Mouse (Mus musculus): ENCODE data around the gene Mapkap1. TPM values are rescaled to one million over a fixed set of nuclear protein-coding genes. Genes with fewer than 3 reads are reported as not detected.

The Mapkap1 gene
- total and polyA plus RNA-seq, 2 experiments, result 25.4 to 35.1 TPM

DNA sequence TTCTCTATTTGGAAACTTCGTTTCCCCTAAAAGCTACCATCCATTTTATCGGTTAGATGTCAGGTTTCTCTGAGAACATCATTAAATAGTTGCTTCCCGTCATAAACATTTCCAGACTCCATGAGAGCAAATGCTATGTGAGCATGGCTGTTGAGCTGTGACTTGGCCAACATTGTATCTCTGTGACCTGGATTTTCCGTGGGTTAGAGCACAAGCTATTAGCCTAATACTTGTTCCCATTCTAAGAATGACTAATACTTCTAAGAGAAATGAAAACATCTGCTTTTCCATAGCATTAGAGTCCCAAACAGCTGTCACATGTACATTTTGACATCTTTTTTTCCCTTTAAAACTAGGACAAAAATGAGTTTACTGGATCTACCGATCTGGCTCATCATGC, 142.4 kb downstream of the Mapkap1 start:
- no peaks in the 10 kb centered on the region for H3K79me2 ChIP-seq (ENCODE audit: control insufficient read depth, insufficient read depth, low read length)
- no peak overlapping the region for H3K27ac ChIP-seq (replicated peaks; ENCODE audit: insufficient read depth, low read depth, low read length)
- 92% methylated on average over 5 of the region's 5 CpGs for WGBS
- H3K4me3 ChIP-seq (ENCODE audit: insufficient read depth, low read depth, low read length), result no peak overlapping the region
- TF ChIP-seq CTCF (IDR thresholded peaks at IDR 0.05; ENCODE audit: low read depth, low read length) (no peak), POLR2A (IDR thresholded peaks at IDR 0.05; ENCODE audit: extremely low read depth, insufficient read depth, low read length) (no peak)
- peaks cover 2% of the 10 kb centered on the region; the same call in 1 of the 2 replicates for H3K36me3 ChIP-seq (ENCODE audit: control insufficient read depth, insufficient read depth, low read length)
- no peak for DNase-seq (ENCODE audit: extremely low read depth, low read depth, low spot score)
- H3K27me3 ChIP-seq (ENCODE audit: control insufficient read depth, insufficient read depth, low read length), result no peaks in the 10 kb centered on the region
- no peak overlapping the region for H3K9ac ChIP-seq (ENCODE audit: low read depth, low read length)
- peaks cover 2% of the 10 kb centered on the region for H3K4me1 ChIP-seq (ENCODE audit: control insufficient read depth, insufficient read depth, low read length)

DNA sequence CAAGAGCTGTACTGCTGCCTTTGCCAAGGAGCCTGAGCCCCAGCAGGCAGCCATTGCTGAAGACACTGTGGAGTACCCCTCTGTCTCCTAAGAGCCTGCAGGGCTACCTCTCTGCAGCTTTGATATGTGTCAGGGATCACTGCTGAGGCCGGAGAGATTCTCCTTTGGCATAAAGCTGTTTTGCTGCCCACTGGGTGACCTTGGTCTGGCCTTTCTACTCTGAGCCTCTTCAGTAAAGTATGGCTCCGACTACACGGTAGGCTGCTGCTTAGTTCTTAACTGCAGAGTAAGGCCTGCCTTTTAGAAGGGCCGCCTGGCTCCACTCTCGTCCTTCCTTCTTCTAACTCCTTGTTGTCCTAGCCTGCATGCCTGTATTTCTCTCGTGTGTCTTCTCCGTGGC, 142.9 kb downstream of the Mapkap1 start:
- TF ChIP-seq POLR2A (IDR thresholded peaks at IDR 0.05; ENCODE audit: extremely low read depth, insufficient read depth, low read length), result no peak
- no peak for TF ChIP-seq CTCF (IDR thresholded peaks at IDR 0.05; ENCODE audit: low read depth, low read length)
- no peak overlapping the region for H3K9ac ChIP-seq (ENCODE audit: low read depth, low read length)
- H3K36me3 ChIP-seq (ENCODE audit: control insufficient read depth, insufficient read depth, low read length), result peaks cover 2% of the 10 kb centered on the region; the same call in 1 of the 2 replicates
- H3K4me3 ChIP-seq (ENCODE audit: insufficient read depth, low read depth, low read length), result no peak overlapping the region
- 0 out of 2 replicates have a peak, but pooled peaks cover under 1% of the 10 kb centered on the region for H3K79me2 ChIP-seq (ENCODE audit: control insufficient read depth, insufficient read depth, low read length)
- no peaks in the 10 kb centered on the region for H3K27me3 ChIP-seq (ENCODE audit: control insufficient read depth, insufficient read depth, low read length)
- no peak overlapping the region for H3K27ac ChIP-seq (replicated peaks; ENCODE audit: insufficient read depth, low read depth, low read length)
- H3K4me1 ChIP-seq (ENCODE audit: control insufficient read depth, insufficient read depth, low read length), result no peaks in the 10 kb centered on the region
- WGBS, result 95% methylated on average over 7 of the region's 7 CpGs
- DNase-seq (ENCODE audit: extremely low read depth, low read depth, low spot score), result no peak

DNA sequence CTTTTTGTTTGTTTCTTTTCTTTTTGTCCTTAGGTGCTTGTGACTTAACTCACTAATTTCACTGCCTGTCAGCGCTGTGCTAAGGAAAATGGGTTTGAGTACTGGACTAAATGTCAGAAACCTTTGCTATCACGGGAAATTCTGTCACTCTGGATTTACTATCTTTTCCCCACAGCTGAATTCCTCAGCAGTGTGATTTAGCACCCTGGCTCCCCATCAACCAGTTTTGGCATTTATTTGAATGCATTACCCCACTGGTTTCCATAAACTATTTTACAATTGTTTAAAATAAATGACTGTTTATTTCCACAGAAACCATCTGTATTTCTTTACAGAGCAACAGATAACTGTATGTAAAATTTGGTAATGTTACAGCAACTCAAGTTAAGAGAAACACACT, 146.2 kb downstream of the Mapkap1 start:
- no peaks in the 10 kb centered on the region for H3K27me3 ChIP-seq (ENCODE audit: control insufficient read depth, insufficient read depth, low read length)
- 83% methylated on average over 2 of the region's 2 CpGs for WGBS

DNA sequence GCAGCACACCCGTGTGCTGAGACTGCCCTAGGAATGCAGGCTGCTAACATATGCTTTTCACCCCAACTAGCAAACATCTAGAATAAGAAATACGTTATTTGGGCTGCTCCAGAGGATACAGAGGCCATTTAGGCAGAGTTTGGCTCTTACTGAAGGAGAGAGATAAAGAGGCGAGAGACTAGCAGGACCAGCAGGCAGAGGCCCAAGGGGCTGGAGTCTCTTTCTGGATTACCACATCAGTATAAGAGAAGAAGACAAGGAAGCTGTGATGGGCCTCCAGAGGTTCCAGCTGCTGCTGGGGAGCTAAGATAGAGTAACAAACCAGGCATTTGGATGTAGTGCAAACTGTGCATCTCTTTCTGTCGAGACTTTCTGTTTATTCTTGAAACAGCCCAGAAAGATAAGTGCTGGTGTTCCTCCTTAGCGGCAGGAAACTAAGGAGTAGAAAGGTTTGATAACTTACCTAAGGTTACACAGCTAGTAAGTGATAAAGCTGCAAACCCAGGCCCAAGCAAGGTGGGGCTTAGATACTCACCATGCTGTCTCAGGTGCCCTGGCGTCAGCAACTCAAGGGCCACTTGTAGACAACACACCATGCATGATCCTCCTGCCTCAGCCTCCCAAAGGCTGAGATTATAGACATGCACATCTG, 147.1 kb downstream of the Mapkap1 start:
- Histone ChIP-seq H3K79me2 (ENCODE audit: control insufficient read depth, insufficient read depth, low read length) (0 out of 2 replicates have a peak, but pooled peaks cover 2% of the 10 kb centered on the region), H3K4me3 (ENCODE audit: insufficient read depth, low read depth, low read length) (no peak overlapping the region), H3K27ac (replicated peaks; ENCODE audit: insufficient read depth, low read depth, low read length) (no peak overlapping the region), H3K27me3 (ENCODE audit: control insufficient read depth, insufficient read depth, low read length) (no peaks in the 10 kb centered on the region), H3K9ac (ENCODE audit: low read depth, low read length) (no peak overlapping the region), H3K36me3 (ENCODE audit: control insufficient read depth, insufficient read depth, low read length) (peaks cover 2% of the 10 kb centered on the region; the same call in 1 of the 2 replicates), H3K4me1 (ENCODE audit: control insufficient read depth, insufficient read depth, low read length) (no peaks in the 10 kb centered on the region)
- WGBS, result 81% methylated on average over 6 of the region's 6 CpGs
- TF ChIP-seq CTCF (IDR thresholded peaks at IDR 0.05; ENCODE audit: low read depth, low read length) (no peak), POLR2A (IDR thresholded peaks at IDR 0.05; ENCODE audit: extremely low read depth, insufficient read depth, low read length) (no peak)
- no peak for DNase-seq (ENCODE audit: extremely low read depth, low read depth, low spot score)

More for the DNA sequence above, 146.2 kb downstream of the Mapkap1 start:
- H3K79me2 ChIP-seq (ENCODE audit: control insufficient read depth, insufficient read depth, low read length), result 0 out of 2 replicates have a peak, but pooled peaks cover 2% of the 10 kb centered on the region
- DNase-seq (ENCODE audit: extremely low read depth, low read depth, low spot score), result no peak
- TF ChIP-seq POLR2A (IDR thresholded peaks at IDR 0.05; ENCODE audit: extremely low read depth, insufficient read depth, low read length), result no peak
- TF ChIP-seq CTCF (IDR thresholded peaks at IDR 0.05; ENCODE audit: low read depth, low read length), result no peak
- peaks cover 2% of the 10 kb centered on the region; the same call in 1 of the 2 replicates for H3K36me3 ChIP-seq (ENCODE audit: control insufficient read depth, insufficient read depth, low read length)
- no peak overlapping the region for H3K27ac ChIP-seq (replicated peaks; ENCODE audit: insufficient read depth, low read depth, low read length)
- no peak overlapping the region for H3K9ac ChIP-seq (ENCODE audit: low read depth, low read length)
- H3K4me1 ChIP-seq (ENCODE audit: control insufficient read depth, insufficient read depth, low read length), result no peaks in the 10 kb centered on the region
- no peak overlapping the region for H3K4me3 ChIP-seq (ENCODE audit: insufficient read depth, low read depth, low read length)

DNA sequence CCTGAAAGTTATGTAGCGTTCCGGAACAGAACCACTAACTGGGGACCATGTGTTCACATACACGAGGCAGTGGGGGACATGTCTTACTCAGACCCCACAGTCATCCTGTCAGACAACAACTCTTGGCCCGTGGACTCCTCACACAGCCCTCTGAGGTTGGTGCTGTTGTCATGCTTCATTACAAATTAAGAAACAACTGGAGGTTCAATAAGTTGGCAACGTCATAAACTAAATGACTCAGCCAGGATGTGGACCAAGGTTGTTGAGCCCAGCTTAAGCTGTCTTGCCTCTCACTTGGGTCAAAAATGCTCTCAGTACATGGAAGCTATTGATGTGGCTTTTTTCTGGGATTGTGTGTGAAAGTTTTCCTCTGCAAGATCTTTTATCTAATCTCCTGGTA, 153.6 kb downstream of the Mapkap1 start:
- no peak for TF ChIP-seq POLR2A (IDR thresholded peaks at IDR 0.05; ENCODE audit: extremely low read depth, insufficient read depth, low read length)
- no peak for TF ChIP-seq CTCF (IDR thresholded peaks at IDR 0.05; ENCODE audit: low read depth, low read length)
- Histone ChIP-seq H3K9ac (ENCODE audit: low read depth, low read length) (no peak overlapping the region), H3K4me1 (ENCODE audit: control insufficient read depth, insufficient read depth, low read length) (no peaks in the 10 kb centered on the region), H3K27ac (replicated peaks; ENCODE audit: insufficient read depth, low read depth, low read length) (no peak overlapping the region), H3K79me2 (ENCODE audit: control insufficient read depth, insufficient read depth, low read length) (no peaks in the 10 kb centered on the region), H3K4me3 (ENCODE audit: insufficient read depth, low read depth, low read length) (no peak overlapping the region), H3K36me3 (ENCODE audit: control insufficient read depth, insufficient read depth, low read length) (0 out of 2 replicates have a peak, but pooled peaks cover 2% of the 10 kb centered on the region), H3K27me3 (ENCODE audit: control insufficient read depth, insufficient read depth, low read length) (no peaks in the 10 kb centered on the region)
- WGBS, result 84% methylated on average over 5 of the region's 5 CpGs
- DNase-seq (ENCODE audit: extremely low read depth, low read depth, low spot score), result no peak

DNA sequence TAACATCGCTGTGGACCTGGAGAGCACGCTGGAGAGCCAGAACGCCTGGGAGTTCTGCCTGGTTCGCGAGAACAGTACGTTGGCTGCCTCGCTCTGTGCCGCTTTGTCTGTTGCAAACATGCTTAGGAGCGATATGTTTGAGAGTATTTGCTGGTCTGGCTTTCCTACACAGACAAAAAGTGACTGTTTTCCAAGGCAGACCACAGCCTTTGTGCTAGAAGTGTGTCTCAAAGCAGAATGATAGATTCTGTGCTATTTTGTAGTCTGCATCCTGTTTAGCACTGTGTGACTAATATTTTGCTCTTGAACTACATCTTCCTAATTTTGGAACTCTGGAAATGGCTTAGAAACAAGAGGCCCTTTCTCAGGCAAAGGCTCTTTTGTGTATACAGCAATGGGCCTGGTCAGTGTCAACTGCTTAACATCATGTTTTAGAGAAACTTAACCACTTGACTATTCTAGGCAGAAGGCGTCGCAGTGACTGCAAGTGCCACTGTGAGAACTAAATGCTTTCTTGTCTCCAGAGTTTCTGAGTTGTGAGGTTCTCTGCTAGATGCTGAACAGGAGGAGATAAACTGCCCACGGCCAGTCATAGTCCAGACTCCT, 156.6 kb downstream of the Mapkap1 start:
- H3K27ac ChIP-seq (replicated peaks; ENCODE audit: insufficient read depth, low read depth, low read length), result no peak overlapping the region
- no peak overlapping the region for H3K4me3 ChIP-seq (ENCODE audit: insufficient read depth, low read depth, low read length)
- no peak overlapping the region for H3K9ac ChIP-seq (ENCODE audit: low read depth, low read length)
- H3K4me1 ChIP-seq (ENCODE audit: control insufficient read depth, insufficient read depth, low read length), result no peaks in the 10 kb centered on the region
- TF ChIP-seq POLR2A (IDR thresholded peaks at IDR 0.05; ENCODE audit: extremely low read depth, insufficient read depth, low read length), result no peak
- no peaks in the 10 kb centered on the region for H3K27me3 ChIP-seq (ENCODE audit: control insufficient read depth, insufficient read depth, low read length)
- 90% methylated on average over 12 of the region's 12 CpGs for WGBS
- DNase-seq (ENCODE audit: extremely low read depth, low read depth, low spot score), result no peak
- no peaks in the 10 kb centered on the region for H3K79me2 ChIP-seq (ENCODE audit: control insufficient read depth, insufficient read depth, low read length)
- H3K36me3 ChIP-seq (ENCODE audit: control insufficient read depth, insufficient read depth, low read length), result 0 out of 2 replicates have a peak, but pooled peaks cover 4% of the 10 kb centered on the region

All from liver, adult 2 months (tissue).